Mouse (Mus musculus): ENCODE measurements around the gene Fggy.

DNA sequence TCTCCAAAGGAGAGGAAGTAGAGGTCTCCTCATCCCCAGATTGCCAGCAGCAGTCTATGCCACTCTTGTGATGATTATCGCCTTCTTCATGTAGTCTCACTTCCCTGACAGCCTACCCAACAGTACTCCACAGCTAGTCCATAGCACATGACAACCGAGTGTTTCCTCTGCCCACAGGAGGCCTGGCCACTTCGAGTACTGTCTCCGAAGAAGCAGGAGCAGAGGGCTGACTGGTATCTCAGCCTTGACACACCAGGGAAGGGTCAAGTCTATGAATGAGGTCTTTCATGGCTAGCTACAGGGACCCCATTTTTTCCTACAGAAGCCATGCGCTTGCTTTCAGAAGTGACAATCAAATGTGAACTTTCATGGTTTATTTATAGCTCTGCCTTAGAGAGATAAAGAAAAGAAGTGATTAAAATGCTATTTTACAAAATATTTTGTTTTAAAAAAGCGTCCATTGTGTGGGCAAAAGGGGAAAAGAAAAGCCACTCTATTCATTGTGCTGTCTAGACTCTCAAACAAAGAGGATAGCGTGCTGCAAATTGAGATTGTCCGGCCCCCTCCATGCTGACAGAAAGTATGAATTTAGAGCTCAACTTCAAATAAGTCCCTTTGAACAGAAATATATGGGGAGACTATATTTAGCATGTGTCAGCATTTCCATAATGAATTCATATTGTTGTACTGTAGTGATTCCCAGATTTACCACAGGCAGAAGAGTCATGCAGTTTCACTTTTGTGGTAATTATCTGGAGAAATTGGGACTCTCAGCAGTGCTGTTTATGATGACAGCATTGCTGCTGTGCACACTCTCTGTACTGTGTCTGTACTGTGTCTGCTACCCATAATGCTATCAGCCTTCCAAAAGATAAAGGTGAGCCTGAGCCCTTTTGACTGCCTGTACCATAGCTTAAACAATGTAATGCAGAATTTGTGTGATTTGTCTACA lies 358.6 kb downstream of the Fggy start:
- TF ChIP-seq POLR2A (IDR thresholded peaks at IDR 0.05; ENCODE audit: extremely low read depth, insufficient read depth, low read length) (no peak), CTCF (IDR thresholded peaks at IDR 0.05; ENCODE audit: low read depth, low read length) (no peak)
